Mouse (Mus musculus): ENCODE results near the gene Il1a.

- TF ChIP-seq EP300 (IDR thresholded peaks at IDR 0.05; ENCODE audit: insufficient read depth, low read depth, low read length) = no peak
- no peak for TF ChIP-seq CTCF (IDR thresholded peaks at IDR 0.05)
These were observed 42.0 kb downstream of the Il1a start for GRCm38 (mm10) chr2:129267738-129268137.
